Mouse (Mus musculus): ENCODE data around the gene Snx22. TPM values are rescaled to one million over a fixed set of nuclear protein-coding genes. Genes with fewer than 3 reads are reported as not detected.

The Snx22 gene
- polyA plus RNA-seq, 1 experiment from 2014 or later = 25.7 TPM

GRCm38 (mm10) chr9:66043241-66043640, 26.3 kb downstream of the Snx22 start:
- ATAC-seq (no peak), DNase-seq (ENCODE audit: low spot score) (no peak)
- Histone ChIP-seq H3K4me2 (replicated peaks; ENCODE audit: low read depth, low read length) (no peak overlapping the region), H3K36me3 (ENCODE audit: insufficient read depth, low read length) (0 out of 2 replicates have a peak, but pooled peaks cover 8% of the 10 kb centered on the region), H3K9me3 (ENCODE audit: low read length) (no peaks in the 10 kb centered on the region), H3K4me3 (ENCODE audit: low read depth, low read length) (no peak overlapping the region), H3K9ac (replicated peaks; ENCODE audit: low read depth) (no peak overlapping the region), H3K27me3 (replicated peaks; ENCODE audit: insufficient read depth, low read length) (no peaks in the 10 kb centered on the region), H3K4me1 (ENCODE audit: insufficient read depth, low read depth, low read length) (no peaks in the 10 kb centered on the region), H3K27ac (ENCODE audit: low read length) (no peak overlapping the region)
- TF ChIP-seq EP300 (IDR thresholded peaks at IDR 0.05) = no peak
- no peak for TF ChIP-seq CTCF (IDR thresholded peaks at IDR 0.05)
- over 99% methylated on average over 3 of the region's 3 CpGs for WGBS

DNA sequence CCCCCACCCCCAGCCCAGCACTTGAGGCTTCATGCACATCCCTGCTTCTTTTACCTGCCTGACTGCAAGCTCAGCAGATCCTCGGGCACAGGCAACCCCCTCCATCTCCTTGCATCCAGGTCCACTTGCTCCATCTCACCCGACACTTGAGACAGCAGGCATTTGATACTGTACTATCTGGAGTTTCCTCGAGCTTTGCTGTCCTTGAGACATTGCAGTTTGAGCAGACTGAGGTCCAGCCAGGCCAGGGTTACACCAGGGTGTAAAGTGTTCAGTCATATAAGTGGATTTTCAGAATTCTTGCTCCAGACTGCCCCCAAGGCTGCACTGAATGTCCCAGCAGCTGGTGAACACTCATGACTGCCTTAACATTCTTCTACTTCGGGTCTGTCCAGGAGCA, 27.2 kb downstream of the Snx22 start:
- peak; percentile 28 for TF ChIP-seq CTCF (IDR thresholded peaks at IDR 0.05)
- no peak; the same call in 1 of the 2 replicates for TF ChIP-seq EP300 (IDR thresholded peaks at IDR 0.05)
- H3K27ac ChIP-seq (ENCODE audit: low read length) = no peak overlapping the region
- H3K9ac ChIP-seq (replicated peaks; ENCODE audit: low read depth) = no peak overlapping the region
- H3K4me1 ChIP-seq (ENCODE audit: insufficient read depth, low read depth, low read length) = no peaks in the 10 kb centered on the region
- no peak overlapping the region for H3K4me3 ChIP-seq (ENCODE audit: low read depth, low read length)
- ATAC-seq (peak; percentile 92), DNase-seq (ENCODE audit: low spot score) (peak; percentile 60)
- H3K4me2 ChIP-seq (replicated peaks; ENCODE audit: low read depth, low read length) = no peak overlapping the region
- H3K36me3 ChIP-seq (ENCODE audit: insufficient read depth, low read length) = 0 out of 2 replicates have a peak, but pooled peaks cover 8% of the 10 kb centered on the region
- 50% methylated on average over 4 of the region's 4 CpGs for WGBS
- no peaks in the 10 kb centered on the region for H3K9me3 ChIP-seq (ENCODE audit: low read length)
- H3K27me3 ChIP-seq (replicated peaks; ENCODE audit: insufficient read depth, low read length) = no peaks in the 10 kb centered on the region

DNA sequence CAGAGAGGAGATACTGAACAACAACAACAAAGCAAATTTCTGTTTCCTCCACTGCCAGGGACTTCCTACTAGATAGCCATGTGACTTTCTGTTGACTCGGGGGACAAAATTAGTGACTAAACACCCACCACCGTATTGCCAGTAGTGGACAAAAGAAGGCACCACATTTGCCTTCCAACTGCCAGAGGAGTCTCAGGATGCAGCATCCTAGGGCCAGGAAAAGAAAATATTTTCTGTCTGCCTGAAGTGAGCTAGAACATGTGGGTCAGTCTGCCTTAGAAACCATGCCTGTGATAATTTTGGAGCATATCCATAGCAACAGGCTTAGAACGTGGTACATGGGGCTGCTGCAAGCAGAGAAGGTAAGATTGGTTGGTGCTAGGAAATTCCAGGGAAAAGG, 28.7 kb downstream of the Snx22 start:
- ATAC-seq = no peak
- H3K9me3 ChIP-seq (ENCODE audit: low read length) = no peaks in the 10 kb centered on the region
- no peak overlapping the region for H3K4me2 ChIP-seq (replicated peaks; ENCODE audit: low read depth, low read length)
- no peaks in the 10 kb centered on the region for H3K4me1 ChIP-seq (ENCODE audit: insufficient read depth, low read depth, low read length)
- no peak overlapping the region for H3K27ac ChIP-seq (ENCODE audit: low read length)
- no peak for TF ChIP-seq CTCF (IDR thresholded peaks at IDR 0.05)
- TF ChIP-seq EP300 (IDR thresholded peaks at IDR 0.05) = no peak
- DNase-seq (ENCODE audit: low spot score) = no peak
- 0 out of 2 replicates have a peak, but pooled peaks cover 14% of the 10 kb centered on the region for H3K36me3 ChIP-seq (ENCODE audit: insufficient read depth, low read length)
- H3K27me3 ChIP-seq (replicated peaks; ENCODE audit: insufficient read depth, low read length) = no peaks in the 10 kb centered on the region
- WGBS = 78% methylated on average over 3 of the region's 3 CpGs
- H3K9ac ChIP-seq (replicated peaks; ENCODE audit: low read depth) = no peak overlapping the region
- H3K4me3 ChIP-seq (ENCODE audit: low read depth, low read length) = no peak overlapping the region

GRCm38 (mm10) chr9:66039290-66039689, 30.2 kb downstream of the Snx22 start:
- 79% methylated on average over 4 of the region's 4 CpGs for WGBS
- DNase-seq (ENCODE audit: low spot score) = no peak
- peaks cover 18% of the 10 kb centered on the region; the same call in 1 of the 2 replicates for H3K36me3 ChIP-seq (ENCODE audit: insufficient read depth, low read length)
- no peaks in the 10 kb centered on the region for H3K27me3 ChIP-seq (replicated peaks; ENCODE audit: insufficient read depth, low read length)
- ATAC-seq = no peak
- TF ChIP-seq CTCF (IDR thresholded peaks at IDR 0.05) (no peak), EP300 (IDR thresholded peaks at IDR 0.05) (no peak)
- H3K4me1 ChIP-seq (ENCODE audit: insufficient read depth, low read depth, low read length) = no peaks in the 10 kb centered on the region
- H3K4me3 ChIP-seq (ENCODE audit: low read depth, low read length) = no peak overlapping the region
- H3K9ac ChIP-seq (replicated peaks; ENCODE audit: low read depth) = no peak overlapping the region
- no peaks in the 10 kb centered on the region for H3K9me3 ChIP-seq (ENCODE audit: low read length)
- H3K4me2 ChIP-seq (replicated peaks; ENCODE audit: low read depth, low read length) = no peak overlapping the region
- no peak overlapping the region for H3K27ac ChIP-seq (ENCODE audit: low read length)

DNA sequence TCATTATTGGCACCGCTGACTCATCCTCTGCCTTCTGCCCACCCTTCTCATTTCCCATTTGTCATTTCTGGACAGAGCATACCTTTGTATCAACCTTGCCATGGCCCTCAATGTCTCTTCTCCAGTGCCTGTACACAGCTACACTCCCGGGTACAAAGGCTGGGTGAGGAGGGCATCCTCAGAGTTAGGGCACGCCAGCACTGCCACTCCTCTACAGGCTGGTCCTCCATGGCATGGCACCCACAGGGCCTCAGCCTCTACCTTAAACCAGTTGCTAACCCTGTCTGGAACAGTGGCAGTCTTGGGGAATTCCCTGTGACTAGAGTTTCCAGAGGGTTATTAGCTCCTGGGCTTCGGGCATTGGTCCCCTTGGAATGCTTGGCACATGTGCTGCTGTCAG, 30.9 kb downstream of the Snx22 start:
- no peak overlapping the region for H3K27ac ChIP-seq (ENCODE audit: low read length)
- H3K9me3 ChIP-seq (ENCODE audit: low read length) = no peaks in the 10 kb centered on the region
- 94% methylated on average over 4 of the region's 4 CpGs for WGBS
- no peaks in the 10 kb centered on the region for H3K4me1 ChIP-seq (ENCODE audit: insufficient read depth, low read depth, low read length)
- peaks cover 18% of the 10 kb centered on the region; the same call in 1 of the 2 replicates for H3K36me3 ChIP-seq (ENCODE audit: insufficient read depth, low read length)
- ATAC-seq = no peak
- TF ChIP-seq CTCF (IDR thresholded peaks at IDR 0.05) (no peak), EP300 (IDR thresholded peaks at IDR 0.05) (no peak)
- no peak for DNase-seq (ENCODE audit: low spot score)
- no peak overlapping the region for H3K9ac ChIP-seq (replicated peaks; ENCODE audit: low read depth)
- H3K27me3 ChIP-seq (replicated peaks; ENCODE audit: insufficient read depth, low read length) = no peaks in the 10 kb centered on the region
- H3K4me3 ChIP-seq (ENCODE audit: low read depth, low read length) = no peak overlapping the region
- no peak overlapping the region for H3K4me2 ChIP-seq (replicated peaks; ENCODE audit: low read depth, low read length)

DNA sequence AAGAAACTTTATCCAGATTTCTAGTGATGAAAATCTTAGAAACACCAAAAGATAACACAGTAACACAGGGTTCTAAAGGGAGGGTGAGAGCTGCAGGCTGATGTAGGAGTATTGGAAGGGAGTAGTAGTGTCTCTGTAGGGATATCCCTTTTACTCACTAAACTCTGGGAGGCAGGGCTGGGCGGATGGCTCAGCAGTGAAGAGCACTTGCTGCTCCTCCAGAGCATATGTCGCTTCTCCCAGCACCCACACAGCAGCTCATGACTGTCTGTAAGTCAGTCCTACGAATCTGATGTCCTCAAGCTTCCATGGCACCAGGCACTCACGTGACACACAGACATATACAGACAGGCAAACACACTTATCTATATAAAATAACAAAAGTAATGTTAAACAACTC, 31.4 kb downstream of the Snx22 start:
- Histone ChIP-seq H3K27me3 (replicated peaks; ENCODE audit: insufficient read depth, low read length) (no peaks in the 10 kb centered on the region), H3K4me2 (replicated peaks; ENCODE audit: low read depth, low read length) (no peak overlapping the region), H3K9ac (replicated peaks; ENCODE audit: low read depth) (no peak overlapping the region), H3K27ac (ENCODE audit: low read length) (no peak overlapping the region), H3K4me3 (ENCODE audit: low read depth, low read length) (no peak overlapping the region), H3K4me1 (ENCODE audit: insufficient read depth, low read depth, low read length) (no peaks in the 10 kb centered on the region), H3K9me3 (ENCODE audit: low read length) (no peaks in the 10 kb centered on the region), H3K36me3 (ENCODE audit: insufficient read depth, low read length) (peaks cover 18% of the 10 kb centered on the region; the same call in 1 of the 2 replicates)
- DNase-seq (ENCODE audit: low spot score) = no peak
- no peak for ATAC-seq
- TF ChIP-seq CTCF (IDR thresholded peaks at IDR 0.05) (no peak), EP300 (IDR thresholded peaks at IDR 0.05) (no peak)
- 82% methylated on average over 4 of the region's 4 CpGs for WGBS

DNA sequence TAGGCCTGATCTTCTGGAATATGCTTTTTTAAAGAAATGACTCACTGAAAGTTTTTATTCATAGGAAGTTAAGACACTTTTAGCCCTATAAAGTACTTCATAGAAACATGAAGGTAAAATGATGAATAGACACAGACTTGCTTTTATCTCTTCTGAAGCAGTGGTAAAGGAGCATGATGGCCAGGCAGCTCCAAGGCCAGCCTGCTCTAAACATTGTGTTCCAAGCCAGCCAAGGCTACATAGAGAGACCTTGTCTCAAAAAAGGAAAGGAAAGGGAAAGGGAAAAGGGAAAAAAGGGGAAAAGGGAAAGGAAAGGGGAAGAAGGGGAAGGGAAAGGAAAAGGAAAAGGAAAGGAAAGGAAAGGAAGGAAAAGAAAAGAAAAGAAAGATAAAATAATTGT, 48.9 kb downstream of the Snx22 start:
- no peak for ATAC-seq
- TF ChIP-seq EP300 (IDR thresholded peaks at IDR 0.05) (no peak), CTCF (IDR thresholded peaks at IDR 0.05) (no peak)
- H3K36me3 ChIP-seq (ENCODE audit: insufficient read depth, low read length) = peaks cover 12% of the 10 kb centered on the region; the same call in 1 of the 2 replicates

More for the DNA sequence above, 48.9 kb downstream of the Snx22 start:
- H3K9me3 ChIP-seq (ENCODE audit: low read length) = no peaks in the 10 kb centered on the region
- H3K27me3 ChIP-seq (replicated peaks; ENCODE audit: insufficient read depth, low read length) = no peaks in the 10 kb centered on the region
- no peak overlapping the region for H3K9ac ChIP-seq (replicated peaks; ENCODE audit: low read depth)
- no peak overlapping the region for H3K4me3 ChIP-seq (ENCODE audit: low read depth, low read length)
- no peak overlapping the region for H3K4me2 ChIP-seq (replicated peaks; ENCODE audit: low read depth, low read length)
- no peaks in the 10 kb centered on the region for H3K4me1 ChIP-seq (ENCODE audit: insufficient read depth, low read depth, low read length)
- DNase-seq (ENCODE audit: low spot score) = no peak
- no peak overlapping the region for H3K27ac ChIP-seq (ENCODE audit: low read length)

Other genes with a start within 250 kb of the Snx22 start
- gene Zfp609, start 242.2 kb downstream of the Snx22 start, polyA plus RNA-seq (2015; fragmentation: Nextera tagmentation; extraction: Ambion mirVana) = 4.8 and 5.0 TPM in 2 replicates
- 9.9 and 15.5 TPM in 2 replicates for gene Pclaf, start 179.5 kb downstream of the Snx22 start, polyA plus RNA-seq (2015; fragmentation: Nextera tagmentation; extraction: Ambion mirVana)
- gene Trip4, start 160.9 kb downstream of the Snx22 start, polyA plus RNA-seq (2015; fragmentation: Nextera tagmentation; extraction: Ambion mirVana) = 17.6 and 18.7 TPM in 2 replicates
- 8.4 and 8.9 TPM in 2 replicates for gene Csnk1g1, start 160.8 kb downstream of the Snx22 start, polyA plus RNA-seq (2015; fragmentation: Nextera tagmentation; extraction: Ambion mirVana)
- gene Ppib, start 9.5 kb downstream of the Snx22 start, polyA plus RNA-seq (2015; fragmentation: Nextera tagmentation; extraction: Ambion mirVana) = 577 and 650 TPM in 2 replicates
- 108 and 112 TPM in 2 replicates for gene Snx1, start 56.9 kb upstream of the Snx22 start, polyA plus RNA-seq (2015; fragmentation: Nextera tagmentation; extraction: Ambion mirVana)
- 110 and 111 TPM in 2 replicates for gene Ciao2a, start 56.9 kb upstream of the Snx22 start, polyA plus RNA-seq (2015; fragmentation: Nextera tagmentation; extraction: Ambion mirVana)
- 60.9 and 66.6 TPM in 2 replicates for gene Dapk2, start 88.5 kb upstream of the Snx22 start, polyA plus RNA-seq (2015; fragmentation: Nextera tagmentation; extraction: Ambion mirVana)